Comparison of ENCODE assay signal across 12 mouse cellular contexts in the genomic region with DNA sequence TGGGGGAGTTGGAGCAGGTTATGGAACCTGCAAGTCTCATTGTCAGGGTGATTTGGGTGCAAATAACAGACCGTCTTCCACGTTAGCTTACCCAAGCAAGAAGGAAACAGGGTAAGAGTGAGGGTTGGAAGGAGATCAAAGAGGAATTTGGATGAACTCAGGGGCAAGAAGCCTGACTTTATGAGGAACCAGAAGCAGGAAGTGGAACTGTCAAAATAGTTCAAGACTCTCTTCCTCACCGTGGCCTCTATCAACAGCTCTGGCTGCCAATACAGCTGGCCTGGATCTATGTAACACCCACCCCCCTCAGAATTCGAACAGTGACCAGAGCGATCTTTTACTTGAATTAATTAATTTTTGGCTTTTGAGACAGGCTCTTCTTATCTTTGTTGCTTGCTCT. TPM values are rescaled to one million over a fixed set of nuclear protein-coding genes. Genes with fewer than 3 reads are reported as not detected.
A peak's percentile ranks its signal among the peaks of the same experiment; 100 is the strongest.
DNase-seq lines count a peak whose midpoint lies in the region; ATAC-seq lines count a peak whose summit lies in the region.
"Had no signal": no experiment of that assay in that cellular context is flagged by ENCODE, and none has a peak within 500 bp of the region (broad histone marks: within the 10 kb centered on the region; RNA-seq: fewer than 3 reads in every experiment).

No protein-coding gene starts in this region.

- no peaks in the 10 kb centered on the region; the same call in 1 of the 2 replicates for H3K79me2 ChIP-seq in macrophage (ENCODE audit: inconsistent target)

- peak overlapping the region; percentile 99 for H3K27ac ChIP-seq in macrophage

- ATAC-seq in common myeloid progenitor, adult 5-6 weeks (replicated peaks; ENCODE audit: low read depth, poor library complexity, severe bottlenecking), result peak; percentile 71
- ATAC-seq: inflammation-experienced regulatory T-cells, adult 6 months had no signal

- DNase-seq in layer of hippocampus, adult 9-10 months (ENCODE audit: low spot score), result peak; percentile 27
- DNase-seq in layer of hippocampus, postnatal 25 days (ENCODE audit: extremely low spot score in 1 of 2, low spot score in 1 of 2), result no peak
- DNase-seq in MEL-GATA-1-ER (ENCODE audit: extremely low read depth, low read depth), result peak; percentile 39
- no peak for DNase-seq in adrenal gland, postnatal 25 days
- no peak for DNase-seq in cerebellum, adult 8-10 months
- DNase-seq: adrenal gland, postnatal 10 days; cerebellum, adult 11-12 months; right cerebral cortex, postnatal 25 days had no signal

- no peaks in the 10 kb centered on the region for H3K36me3 ChIP-seq in macrophage (ENCODE audit: inconsistent target)

- H3K4me3 ChIP-seq in macrophage (ENCODE audit: inconsistent target), result no peak overlapping the region
- H3K4me3 ChIP-seq: erythroblast, embryonic 14.5 days had no signal

- WGBS in macrophage (ENCODE audit: missing documents), result 12% methylated on average over 5 of the region's 5 CpGs

RNA-seq across cellular contexts. Expression of a gene that starts 33.0 kb away (rescaled TPM):
- total RNA-seq in layer of hippocampus, postnatal 25 days (2021), result 10 to 100 TPM; 23.6 to 25.4 TPM
- 18.3 and 35.8 TPM in 2 replicates for total RNA-seq in common myeloid progenitor, adult 5-6 weeks (2017)
- total RNA-seq in macrophage (2018; cell fraction: chromatin; rRNA removed), result 100 to 1,000 TPM in 5 of 26 experiments, 10 to 100 TPM in 21; 37.9 to 115 (median 78.3) TPM
- 10 to 100 TPM; 26.3 to 45.4 (median 36.3) TPM for total RNA-seq in macrophage (2018; cell fraction: cytosol; rRNA removed)
- total RNA-seq in macrophage (2018; cell fraction: nucleus; rRNA removed), result 10 to 100 TPM; 30.6 to 83.4 (median 48.7) TPM
- 29.7 to 70.2 TPM (median 32.1 TPM) in 3 replicates for polyA plus RNA-seq in macrophage (2018)
- total RNA-seq in adrenal gland, postnatal 25 days (2021), result 22.4 and 28.8 TPM in 2 replicates

RNA-seq across cellular contexts. Expression of a gene that starts 41.9 kb away (rescaled TPM):
- total RNA-seq in layer of hippocampus, postnatal 25 days (2021), result 1 to 10 TPM; 1.4 to 1.9 TPM
- total RNA-seq in common myeloid progenitor, adult 5-6 weeks (2017), result 2.1 TPM in 2 replicates
- 100 to 1,000 TPM in 8 of 26 experiments, 10 to 100 TPM in 18; 34.4 to 232 (median 82.6) TPM for total RNA-seq in macrophage (2018; cell fraction: chromatin; rRNA removed)
- 100 to 1,000 TPM; 244 to 546 (median 327) TPM for total RNA-seq in macrophage (2018; cell fraction: cytosol; rRNA removed)
- 100 to 1,000 TPM; 101 to 544 (median 322) TPM for total RNA-seq in macrophage (2018; cell fraction: nucleus; rRNA removed)
- polyA plus RNA-seq in macrophage (2018), result 102 to 269 TPM (median 231 TPM) in 3 replicates
- total RNA-seq in adrenal gland, postnatal 25 days (2021), result 0.76 and 0.97 TPM in 2 replicates

Comparison
In these comparisons a context has a peak if more than half of its experiments do, and no peak if none do; other contexts are left out.
1. DNase-seq: peak in layer of hippocampus, adult 9-10 months (single experiment) and MEL-GATA-1-ER (single experiment); none in layer of hippocampus, postnatal 25 days (0 of 2), adrenal gland, postnatal 25 days (single experiment) and cerebellum, adult 8-10 months (single experiment).